Mouse (Mus musculus): ENCODE measurements around the gene Efcab12.

DNA sequence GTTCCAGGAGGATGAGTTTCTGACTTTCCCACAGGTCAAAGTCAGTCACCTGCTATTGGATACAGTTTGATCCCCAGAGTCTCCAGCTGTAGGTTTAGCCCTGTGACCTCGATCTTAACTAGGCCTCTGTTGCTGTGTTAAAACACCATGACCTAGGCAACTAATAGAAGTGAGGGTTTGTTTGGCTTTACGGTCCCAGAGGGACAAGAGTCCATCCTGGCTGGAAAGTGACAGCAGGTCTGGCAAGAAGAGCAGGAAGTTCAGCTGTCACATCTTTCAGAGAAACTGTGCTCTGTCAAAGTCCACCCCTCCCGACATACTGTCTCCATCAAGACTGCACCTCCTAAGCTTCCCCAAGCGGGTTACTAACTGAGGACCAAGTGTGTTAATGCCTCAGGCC is 67.4 kb downstream of the Efcab12 start:
- TF ChIP-seq GATA1 (IDR thresholded peaks at IDR 0.05; ENCODE audit: low read length) (no peak), TAL1 (IDR thresholded peaks at IDR 0.05; ENCODE audit: low read length) (no peak)
